Mouse (Mus musculus): ENCODE data around the gene Bdkrb2.

DNA sequence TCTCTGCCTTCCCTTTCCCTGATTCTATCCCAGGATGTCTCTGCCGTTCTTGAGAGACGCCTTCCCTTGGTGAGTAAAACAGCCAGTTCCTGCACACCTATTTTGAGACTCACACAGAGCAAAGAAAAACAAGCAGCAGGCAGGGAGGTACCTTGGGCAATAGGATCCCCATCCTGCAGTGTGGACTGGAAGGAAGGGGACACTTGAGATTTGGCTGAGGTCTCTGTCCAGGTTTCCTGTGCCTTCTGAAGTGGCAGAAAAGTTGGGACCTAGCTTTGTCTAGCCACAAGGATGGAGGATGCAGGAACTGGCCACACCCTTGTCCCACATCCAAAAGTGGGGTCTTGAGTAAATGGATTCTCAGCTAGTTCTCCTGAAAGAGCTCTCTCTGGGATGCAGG lies 43.2 kb upstream of the Bdkrb2 start:
- no peak for TF ChIP-seq CTCF (IDR thresholded peaks at IDR 0.05; ENCODE audit: control insufficient read depth, insufficient read depth, low read length)
- TF ChIP-seq POLR2A (IDR thresholded peaks at IDR 0.05; ENCODE audit: borderline replicate concordance, control insufficient read depth, low read depth, low read length) = no peak

Data from bone marrow, adult 2 months (tissue).